Mouse (Mus musculus): ENCODE data around the gene Adam17.

Adam17 gene

GRCm38 (mm10) chr12:21315923-21316868, 57.2 kb downstream of the Adam17 start, which contains the start of gene Iah1:
TSS of gene Iah1 (plus strand) at chr12:21316389.
- in situ Hi-C loops (cut with MboI, MseI) = loop anchor here in 1 of 2 experiments (5.0 kb wide), 1 partner anchor 61 kb away; no protein-coding TSS in a partner anchor

- in situ Hi-C loops (cut with MboI, MseI) = no loop called here
Observed at GRCm38 (mm10) chr12:21312201-21312600, 61.2 kb downstream of the Adam17 start.

- in situ Hi-C loops (cut with MboI, MseI) = no loop called here
Observed at GRCm38 (mm10) chr12:21306721-21307120, 66.7 kb downstream of the Adam17 start.

GRCm38 (mm10) chr12:21305741-21306140, 67.7 kb downstream of the Adam17 start:
- in situ Hi-C loops (cut with MboI, MseI) = no loop called here

GRCm38 (mm10) chr12:21302361-21302783, 71.1 kb downstream of the Adam17 start:
- in situ Hi-C loops (cut with MboI, MseI) = no loop called here

GRCm38 (mm10) chr12:21301932-21302331, 71.5 kb downstream of the Adam17 start:
- in situ Hi-C loops (cut with MboI, MseI) = no loop called here

GRCm38 (mm10) chr12:21301324-21301723, 72.1 kb downstream of the Adam17 start:
- in situ Hi-C loops (cut with MboI, MseI) = no loop called here

GRCm38 (mm10) chr12:21298856-21299255, 74.6 kb downstream of the Adam17 start:
- in situ Hi-C loops (cut with MboI, MseI) = no loop called here

- in situ Hi-C loops (cut with MboI, MseI) = loop anchor here in 1 of 2 experiments (5.0 to 10.0 kb wide), 3 partner anchors 68 to 365 kb away; no protein-coding TSS in a partner anchor
Observed at GRCm38 (mm10) chr12:21289651-21290050, 83.8 kb downstream of the Adam17 start.

GRCm38 (mm10) chr12:21288716-21289395, 84.6 kb downstream of the Adam17 start:
- in situ Hi-C loops (cut with MboI, MseI) = loop anchor here in 1 of 2 experiments (10.0 kb wide), 2 partner anchors 326 to 364 kb away; no protein-coding TSS in a partner anchor

GRCm38 (mm10) chr12:21286712-21287650, 86.5 kb downstream of the Adam17 start:
- in situ Hi-C loops (cut with MboI, MseI) = loop anchor here in 1 of 2 experiments (10.0 kb wide), 2 partner anchors 328 to 362 kb away; no protein-coding TSS in a partner anchor

- in situ Hi-C loops (cut with MboI, MseI) = loop anchor here in 1 of 2 experiments (10.0 kb wide), 2 partner anchors 329 to 361 kb away; no protein-coding TSS in a partner anchor
Observed at GRCm38 (mm10) chr12:21286243-21286622, 87.2 kb downstream of the Adam17 start, which contains the start of gene Itgb1bp1. TSS of gene Itgb1bp1 (minus strand) at chr12:21286284.

GRCm38 (mm10) chr12:21285508-21286242, 87.8 kb downstream of the Adam17 start:
- in situ Hi-C loops (cut with MboI, MseI) = loop anchor here in 1 of 2 experiments (10.0 kb wide), 2 partner anchors 329 to 361 kb away; no protein-coding TSS in a partner anchor

GRCm38 (mm10) chr12:21284761-21285441, 88.5 kb downstream of the Adam17 start, which contains the start of gene Cpsf3:
TSS of gene Cpsf3 (plus strand) at chr12:21285391.
- in situ Hi-C loops (cut with MboI, MseI) = loop anchor here in 1 of 2 experiments (10.0 kb wide), 2 partner anchors 330 to 360 kb away; no protein-coding TSS in a partner anchor

- in situ Hi-C loops (cut with MboI, MseI) = no loop called here
Observed at GRCm38 (mm10) chr12:21277352-21277864, 96.0 kb downstream of the Adam17 start.

GRCm38 (mm10) chr12:21274446-21274845, 99.0 kb downstream of the Adam17 start:
- in situ Hi-C loops (cut with MboI, MseI) = loop anchor here (25.0 kb wide), 2 partner anchors 187 to 337 kb away; no protein-coding TSS in a partner anchor
